Mouse (Mus musculus) common myeloid progenitor, adult 5-6 weeks (primary cell): ENCODE measurements around the gene Zfp804a. TPM values are rescaled to one million over a fixed set of nuclear protein-coding genes. Genes with fewer than 3 reads are reported as not detected.
A peak's percentile ranks its signal among the peaks of the same experiment; 100 is the strongest.

Experiments
- ATAC-seq: replicated peaks from 2 replicates; pipeline ENCODE4 v1.8.0; 2016; ENCODE audit warnings: low read depth, mild to moderate bottlenecking, moderate TSS enrichment, inconsistent platforms; ENCODE audit not compliant: poor library complexity, severe bottlenecking
- total RNA-seq: library from RNA; stranded (forward); fragments of 200-1000, 187-1606 nt; gene quantifications from 2 replicates; pipeline ENCODE4 v1.2.3, GENCODE M21; 2017

Zfp804a gene
- total RNA-seq: not detected in 2 replicates

GRCm38 (mm10) chr2:82053185-82053891 is at the start of gene Zfp804a:
TSS of gene Zfp804a (plus strand) at chr2:82053222.
- no peak for ATAC-seq

- ATAC-seq: no peak
These were observed 1.4 kb upstream of the Zfp804a start for GRCm38 (mm10) chr2:82051635-82052034.

- ATAC-seq: peak; percentile 32; the same call in 1 of the 2 replicates
These were observed 461 bp upstream of the Zfp804a start for GRCm38 (mm10) chr2:82052338-82053184.

GRCm38 (mm10) chr2:82054446-82054845 is 1.4 kb downstream of the Zfp804a start:
- ATAC-seq: no peak

- ATAC-seq: no peak; the same call in 1 of the 2 replicates
These were observed 11.6 kb downstream of the Zfp804a start for GRCm38 (mm10) chr2:82064671-82065070.

- ATAC-seq: no peak
These were observed 14.9 kb downstream of the Zfp804a start for GRCm38 (mm10) chr2:82067912-82068311.

- no peak for ATAC-seq
These were observed 16.1 kb downstream of the Zfp804a start for GRCm38 (mm10) chr2:82069172-82069571.

- ATAC-seq: no peak
These were observed 23.9 kb downstream of the Zfp804a start for GRCm38 (mm10) chr2:82076883-82077282.

- no peak for ATAC-seq
These were observed 25.4 kb downstream of the Zfp804a start for GRCm38 (mm10) chr2:82078287-82078994.

- no peak for ATAC-seq
These were observed 27.7 kb downstream of the Zfp804a start for GRCm38 (mm10) chr2:82080678-82081077.

GRCm38 (mm10) chr2:82113148-82113547 is 60.1 kb downstream of the Zfp804a start:
- no peak for ATAC-seq

GRCm38 (mm10) chr2:82113650-82114049 is 60.6 kb downstream of the Zfp804a start:
- no peak for ATAC-seq

- ATAC-seq: no peak
These were observed 66.6 kb downstream of the Zfp804a start for GRCm38 (mm10) chr2:82119577-82119976.

GRCm38 (mm10) chr2:82178693-82179092 is 125.7 kb downstream of the Zfp804a start:
- ATAC-seq: no peak

- no peak for ATAC-seq
These were observed 128.0 kb downstream of the Zfp804a start for GRCm38 (mm10) chr2:82181010-82181409.

GRCm38 (mm10) chr2:82199901-82200300 is 146.9 kb downstream of the Zfp804a start:
- ATAC-seq: no peak

- no peak for ATAC-seq
These were observed 147.6 kb downstream of the Zfp804a start for GRCm38 (mm10) chr2:82200616-82201015.

GRCm38 (mm10) chr2:82210605-82211004 is 157.6 kb downstream of the Zfp804a start:
- ATAC-seq: no peak

GRCm38 (mm10) chr2:82211972-82212371 is 158.9 kb downstream of the Zfp804a start:
- ATAC-seq: no peak

GRCm38 (mm10) chr2:82217873-82218272 is 164.9 kb downstream of the Zfp804a start:
- ATAC-seq: no peak

GRCm38 (mm10) chr2:82246020-82246419 is 193.0 kb downstream of the Zfp804a start:
- ATAC-seq: no peak
